Mouse (Mus musculus): Measurements from ENCODE around the gene Asic3. TPM values are rescaled to one million over a fixed set of nuclear protein-coding genes. Genes with fewer than 3 reads are reported as not detected.

Gene Asic3
- polyA plus RNA-seq (2015; fragmentation: Nextera tagmentation; extraction: Ambion mirVana), result not detected in 2 replicates

- Histone ChIP-seq H3K27ac (no peak within 1 kb of the TSS), H3K36me3 (0 out of 2 replicates have a peak, but pooled peaks cover under 1% of the 10 kb centered on the region), H3K4me3 (replicated peaks) (no peak within 1 kb of the TSS), H3K27me3 (peaks cover 45% of the 10 kb centered on the region), H3K4me1 (replicated peaks) (peaks cover 3% of the 10 kb centered on the region; the same call in 1 of the 2 replicates), H3K4me2 (no peak within 1 kb of the TSS), H3K9ac (no peak within 1 kb of the TSS), H3K9me3 (replicated peaks) (no peaks in the 10 kb centered on the region)
- 32% methylated on average over 11 of the region's 11 CpGs for WGBS (ENCODE audit: insufficient replicate concordance)
- ATAC-seq (ENCODE audit: low read depth) (no peak), DNase-seq (no peak)
Measured at GRCm38 (mm10) chr5:24413042-24413693, at the start of gene Asic3. Asic3 (plus strand) TSS chr5:24413392.

GRCm38 (mm10) chr5:24363467-24363866 lies 49.7 kb upstream of the Asic3 start:
- no peak overlapping the region for H3K27ac ChIP-seq
- WGBS (ENCODE audit: insufficient replicate concordance), result 62% methylated on average over 2 of the region's 2 CpGs
- no peak overlapping the region for H3K4me3 ChIP-seq (replicated peaks)
- no peak for ATAC-seq (ENCODE audit: low read depth)
- H3K4me2 ChIP-seq, result no peak overlapping the region
- no peaks in the 10 kb centered on the region for H3K36me3 ChIP-seq
- no peak overlapping the region for H3K9ac ChIP-seq
- H3K4me1 ChIP-seq (replicated peaks), result peaks cover 9% of the 10 kb centered on the region
- H3K27me3 ChIP-seq, result peaks cover 52% of the 10 kb centered on the region
- H3K9me3 ChIP-seq (replicated peaks), result no peaks in the 10 kb centered on the region
- no peak for DNase-seq

- peaks cover 9% of the 10 kb centered on the region for H3K4me1 ChIP-seq (replicated peaks)
- H3K27ac ChIP-seq, result no peak overlapping the region
- no peak overlapping the region for H3K4me3 ChIP-seq (replicated peaks)
- no peaks in the 10 kb centered on the region for H3K36me3 ChIP-seq
- ATAC-seq (ENCODE audit: low read depth) (no peak), DNase-seq (no peak)
- H3K4me2 ChIP-seq, result no peak overlapping the region
- peaks cover 50% of the 10 kb centered on the region for H3K27me3 ChIP-seq
- 49% methylated on average over 3 of the region's 3 CpGs for whole genome bisulfite sequencing (ENCODE audit: insufficient replicate concordance)
- H3K9ac ChIP-seq, result no peak overlapping the region
- no peaks in the 10 kb centered on the region for H3K9me3 ChIP-seq (replicated peaks)
Measured at GRCm38 (mm10) chr5:24364061-24364460, 49.1 kb upstream of the Asic3 start.

- Histone ChIP-seq H3K27me3 (peaks cover 47% of the 10 kb centered on the region), H3K4me1 (replicated peaks) (peaks cover 9% of the 10 kb centered on the region), H3K4me3 (replicated peaks) (no peak within 1 kb of the TSS), H3K9ac (0 out of 2 replicates have a peak within 1 kb of the TSS, but pooled peaks have one; percentile 0), H3K36me3 (no peaks in the 10 kb centered on the region), H3K9me3 (replicated peaks) (no peaks in the 10 kb centered on the region), H3K4me2 (peak within 1 kb of the TSS; percentile 21; the same call in 1 of the 2 replicates), H3K27ac (peak within 1 kb of the TSS; percentile 29)
- WGBS (ENCODE audit: insufficient replicate concordance), result 33% methylated on average over 12 of the region's 12 CpGs
- DNase-seq (no peak), ATAC-seq (ENCODE audit: low read depth) (no peak)
Measured at GRCm38 (mm10) chr5:24364508-24364907, 48.7 kb upstream of the Asic3 start, which contains the start of gene Nos3. Nos3 (plus strand) TSS chr5:24364810.

- no peak for ATAC-seq (ENCODE audit: low read depth)
- 44% methylated on average over 10 of the region's 10 CpGs for WGBS (ENCODE audit: insufficient replicate concordance)
- peaks cover 47% of the 10 kb centered on the region for H3K27me3 ChIP-seq
Measured at GRCm38 (mm10) chr5:24364963-24365362, 48.2 kb upstream of the Asic3 start.

GRCm38 (mm10) chr5:24365528-24365927 lies 47.7 kb upstream of the Asic3 start:
- Histone ChIP-seq H3K4me1 (replicated peaks) (peaks cover 9% of the 10 kb centered on the region), H3K4me3 (replicated peaks) (no peak overlapping the region)
- no peak for DNase-seq

More at GRCm38 (mm10) chr5:24364963-24365362, 48.2 kb upstream of the Asic3 start:
- Histone ChIP-seq H3K4me2 (peak overlapping the region; percentile 21; the same call in 1 of the 2 replicates), H3K4me3 (replicated peaks) (no peak overlapping the region), H3K9me3 (replicated peaks) (no peaks in the 10 kb centered on the region), H3K36me3 (no peaks in the 10 kb centered on the region), H3K27ac (peak overlapping the region; percentile 29), H3K4me1 (replicated peaks) (peaks cover 9% of the 10 kb centered on the region), H3K9ac (0 out of 2 replicates have a peak overlapping the region, but pooled peaks have one; percentile 0)
- DNase-seq, result no peak

GRCm38 (mm10) chr5:24366426-24366825 lies 46.8 kb upstream of the Asic3 start:
- H3K36me3 ChIP-seq, result no peaks in the 10 kb centered on the region
- no peak overlapping the region for H3K9ac ChIP-seq
- H3K27me3 ChIP-seq, result peaks cover 47% of the 10 kb centered on the region
- no peaks in the 10 kb centered on the region for H3K9me3 ChIP-seq (replicated peaks)
- H3K4me3 ChIP-seq (replicated peaks), result no peak overlapping the region
- H3K4me2 ChIP-seq, result no peak overlapping the region
- no peak for ATAC-seq (ENCODE audit: low read depth)
- WGBS (ENCODE audit: insufficient replicate concordance), result 58% methylated on average over 9 of the region's 9 CpGs
- H3K27ac ChIP-seq, result no peak overlapping the region
- peaks cover 9% of the 10 kb centered on the region for H3K4me1 ChIP-seq (replicated peaks)
- no peak for DNase-seq

More at GRCm38 (mm10) chr5:24365528-24365927, 47.7 kb upstream of the Asic3 start:
- no peak for ATAC-seq (ENCODE audit: low read depth)
- Histone ChIP-seq H3K27me3 (peaks cover 47% of the 10 kb centered on the region), H3K27ac (peak overlapping the region; percentile 29), H3K36me3 (no peaks in the 10 kb centered on the region), H3K4me2 (peak overlapping the region; percentile 21; the same call in 1 of the 2 replicates), H3K9ac (0 out of 2 replicates have a peak overlapping the region, but pooled peaks have one; percentile 0), H3K9me3 (replicated peaks) (no peaks in the 10 kb centered on the region)
- WGBS (ENCODE audit: insufficient replicate concordance), result 3% methylated on average over 5 of the region's 5 CpGs

- Histone ChIP-seq H3K9ac (no peak overlapping the region), H3K4me1 (replicated peaks) (peaks cover 9% of the 10 kb centered on the region), H3K36me3 (no peaks in the 10 kb centered on the region), H3K27ac (no peak overlapping the region), H3K9me3 (replicated peaks) (no peaks in the 10 kb centered on the region), H3K27me3 (peaks cover 29% of the 10 kb centered on the region), H3K4me3 (replicated peaks) (no peak overlapping the region), H3K4me2 (no peak overlapping the region)
- no peak for ATAC-seq (ENCODE audit: low read depth)
- DNase-seq, result no peak
- WGBS (ENCODE audit: insufficient replicate concordance), result 64% methylated on average over 9 of the region's 9 CpGs
Measured at GRCm38 (mm10) chr5:24369767-24370166, 43.4 kb upstream of the Asic3 start.

GRCm38 (mm10) chr5:24373807-24374206 lies 39.4 kb upstream of the Asic3 start:
- ATAC-seq (ENCODE audit: low read depth) (no peak), DNase-seq (no peak)
- Histone ChIP-seq H3K36me3 (no peaks in the 10 kb centered on the region), H3K9ac (no peak overlapping the region), H3K27ac (no peak overlapping the region), H3K4me1 (replicated peaks) (no peaks in the 10 kb centered on the region), H3K4me3 (replicated peaks) (no peak overlapping the region), H3K4me2 (no peak overlapping the region), H3K27me3 (peaks cover 17% of the 10 kb centered on the region), H3K9me3 (replicated peaks) (no peaks in the 10 kb centered on the region)
- WGBS (ENCODE audit: insufficient replicate concordance), result 73% methylated on average over 5 of the region's 5 CpGs

GRCm38 (mm10) chr5:24374216-24374615 lies 39.0 kb upstream of the Asic3 start:
- no peak overlapping the region for H3K27ac ChIP-seq
- no peaks in the 10 kb centered on the region for H3K4me1 ChIP-seq (replicated peaks)
- H3K9me3 ChIP-seq (replicated peaks), result no peaks in the 10 kb centered on the region
- no peak overlapping the region for H3K4me2 ChIP-seq
- no peak for ATAC-seq (ENCODE audit: low read depth)
- H3K4me3 ChIP-seq (replicated peaks), result no peak overlapping the region
- no peaks in the 10 kb centered on the region for H3K36me3 ChIP-seq
- peaks cover 16% of the 10 kb centered on the region for H3K27me3 ChIP-seq
- WGBS (ENCODE audit: insufficient replicate concordance), result 70% methylated on average over 6 of the region's 6 CpGs
- no peak overlapping the region for H3K9ac ChIP-seq
- no peak for DNase-seq

- Histone ChIP-seq H3K27ac (no peak overlapping the region), H3K4me3 (replicated peaks) (no peak overlapping the region), H3K27me3 (peaks cover 16% of the 10 kb centered on the region), H3K4me1 (replicated peaks) (no peaks in the 10 kb centered on the region), H3K36me3 (no peaks in the 10 kb centered on the region), H3K4me2 (no peak overlapping the region), H3K9ac (no peak overlapping the region), H3K9me3 (replicated peaks) (no peaks in the 10 kb centered on the region)
- WGBS (ENCODE audit: insufficient replicate concordance), result 59% methylated on average over 7 of the region's 7 CpGs
- DNase-seq (no peak), ATAC-seq (ENCODE audit: low read depth) (no peak)
Measured at GRCm38 (mm10) chr5:24374666-24375328, 38.4 kb upstream of the Asic3 start.
